Mouse (Mus musculus) right cerebral cortex, postnatal 14 days (tissue): ENCODE data around the gene Heatr5a.
A peak's percentile ranks its signal among the peaks of the same experiment; 100 is the strongest.

Experiments
- DNase-seq: peaks from one replicate; pipeline ENCODE4 v3.0.0; 2022

Heatr5a gene

GRCm38 (mm10) chr12:51971070-51971664 is at the start of gene Heatr5a:
Gene Heatr5a (minus strand): TSS chr12:51971321.
- DNase-seq = peak; percentile 85

- DNase-seq = no peak
These were observed 43.4 kb upstream of the Heatr5a start for GRCm38 (mm10) chr12:52014494-52015029.

- no peak for DNase-seq
These were observed 42.9 kb upstream of the Heatr5a start for GRCm38 (mm10) chr12:52014044-52014443.

- DNase-seq = no peak
These were observed 42.2 kb upstream of the Heatr5a start for GRCm38 (mm10) chr12:52013274-52013673.

GRCm38 (mm10) chr12:52012159-52012558 is 41.0 kb upstream of the Heatr5a start:
- DNase-seq = no peak

GRCm38 (mm10) chr12:52010630-52010961 is 39.5 kb upstream of the Heatr5a start:
- no peak for DNase-seq

GRCm38 (mm10) chr12:52009928-52010629 is 39.0 kb upstream of the Heatr5a start:
- no peak for DNase-seq

GRCm38 (mm10) chr12:52006633-52006994 is 35.5 kb upstream of the Heatr5a start:
- no peak for DNase-seq

GRCm38 (mm10) chr12:52005877-52006632 is 34.9 kb upstream of the Heatr5a start, which contains the start of gene Dtd2:
Gene Dtd2 (minus strand): TSS chr12:52006501.
- DNase-seq = peak; percentile 97

GRCm38 (mm10) chr12:52002746-52003145 is 31.6 kb upstream of the Heatr5a start:
- DNase-seq = no peak

- DNase-seq = peak; percentile 36
These were observed 30.4 kb upstream of the Heatr5a start for GRCm38 (mm10) chr12:52001544-52001943.

GRCm38 (mm10) chr12:51998366-51998932 is 27.3 kb upstream of the Heatr5a start:
- DNase-seq = no peak

- no peak for DNase-seq
These were observed 24.8 kb upstream of the Heatr5a start for GRCm38 (mm10) chr12:51995738-51996536.

GRCm38 (mm10) chr12:51990629-51991028 is 19.5 kb upstream of the Heatr5a start:
- no peak for DNase-seq

- no peak for DNase-seq
These were observed 17.4 kb upstream of the Heatr5a start for GRCm38 (mm10) chr12:51988536-51988935.

GRCm38 (mm10) chr12:51985826-51986225 is 14.7 kb upstream of the Heatr5a start:
- DNase-seq = no peak

GRCm38 (mm10) chr12:51985163-51985748 is 14.1 kb upstream of the Heatr5a start:
- no peak for DNase-seq

GRCm38 (mm10) chr12:51983625-51984024 is 12.5 kb upstream of the Heatr5a start:
- DNase-seq = no peak

- DNase-seq = no peak
These were observed 5.4 kb upstream of the Heatr5a start for GRCm38 (mm10) chr12:51976531-51976930.

- DNase-seq = no peak
These were observed 3.3 kb upstream of the Heatr5a start for GRCm38 (mm10) chr12:51974381-51974780.

GRCm38 (mm10) chr12:51972269-51973065 is 1.3 kb upstream of the Heatr5a start:
- DNase-seq = no peak
